Mouse (Mus musculus): Measurements from ENCODE around the gene Fgfr2.
A peak's percentile ranks its signal among the peaks of the same experiment; 100 is the strongest.

The Fgfr2 gene

GRCm38 (mm10) chr7:132608316-132609020 is 514.7 kb downstream of the Fgfr2 start:
- no peak for DNase-seq (ENCODE audit: low spot score)

- no peak for DNase-seq (ENCODE audit: low spot score)
These were observed 517.5 kb downstream of the Fgfr2 start for GRCm38 (mm10) chr7:132605689-132606088.

GRCm38 (mm10) chr7:132604720-132605119 is 518.4 kb downstream of the Fgfr2 start:
- DNase-seq (ENCODE audit: low spot score): no peak

DNA sequence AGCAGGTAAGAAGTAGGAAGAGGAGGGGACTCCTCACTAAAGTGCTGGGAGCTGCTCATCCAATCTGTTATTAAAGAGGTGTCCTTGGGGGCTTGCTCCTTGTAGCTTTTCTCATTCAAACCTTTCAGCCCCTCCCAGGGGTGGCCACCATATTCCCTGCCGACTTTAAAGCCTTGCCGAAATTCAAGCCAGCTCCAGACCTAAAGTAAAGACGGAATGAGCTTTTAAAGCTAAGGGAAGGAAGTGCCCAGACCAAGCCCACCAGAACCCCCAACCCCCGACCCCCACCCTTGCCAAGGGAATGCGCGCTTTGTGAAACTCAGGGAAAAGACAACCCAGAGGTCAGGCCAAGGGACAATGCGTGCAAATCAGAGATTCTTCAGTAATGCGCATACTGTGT is 522.2 kb downstream of the Fgfr2 start:
- DNase-seq (ENCODE audit: low spot score): no peak

DNA sequence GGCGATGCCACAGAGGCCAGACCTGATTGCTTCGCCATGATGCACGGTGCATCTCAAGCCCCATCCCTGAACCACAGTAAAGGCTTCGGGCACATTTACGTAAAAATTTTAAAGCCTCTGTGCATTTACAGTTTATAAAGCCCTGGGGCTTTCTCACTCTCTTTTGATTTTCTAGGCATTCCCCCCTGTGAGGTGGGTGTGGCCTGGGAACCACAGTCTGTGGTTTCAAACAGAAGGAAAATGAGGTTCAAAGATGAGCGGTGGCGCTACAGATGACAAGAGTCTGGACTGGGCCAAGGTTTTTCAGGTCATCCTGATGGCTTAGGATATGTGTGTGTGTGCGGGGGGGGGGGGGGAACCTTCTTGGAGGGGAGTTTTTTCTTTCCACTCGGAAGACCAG is 523.1 kb downstream of the Fgfr2 start:
- no peak for DNase-seq (ENCODE audit: low spot score)

GRCm38 (mm10) chr7:132599071-132599975 is 523.8 kb downstream of the Fgfr2 start, which contains the start of gene Nkx1-2:
Nkx1-2 (minus strand) TSS chr7:132599637.
- no peak for DNase-seq (ENCODE audit: low spot score)

DNA sequence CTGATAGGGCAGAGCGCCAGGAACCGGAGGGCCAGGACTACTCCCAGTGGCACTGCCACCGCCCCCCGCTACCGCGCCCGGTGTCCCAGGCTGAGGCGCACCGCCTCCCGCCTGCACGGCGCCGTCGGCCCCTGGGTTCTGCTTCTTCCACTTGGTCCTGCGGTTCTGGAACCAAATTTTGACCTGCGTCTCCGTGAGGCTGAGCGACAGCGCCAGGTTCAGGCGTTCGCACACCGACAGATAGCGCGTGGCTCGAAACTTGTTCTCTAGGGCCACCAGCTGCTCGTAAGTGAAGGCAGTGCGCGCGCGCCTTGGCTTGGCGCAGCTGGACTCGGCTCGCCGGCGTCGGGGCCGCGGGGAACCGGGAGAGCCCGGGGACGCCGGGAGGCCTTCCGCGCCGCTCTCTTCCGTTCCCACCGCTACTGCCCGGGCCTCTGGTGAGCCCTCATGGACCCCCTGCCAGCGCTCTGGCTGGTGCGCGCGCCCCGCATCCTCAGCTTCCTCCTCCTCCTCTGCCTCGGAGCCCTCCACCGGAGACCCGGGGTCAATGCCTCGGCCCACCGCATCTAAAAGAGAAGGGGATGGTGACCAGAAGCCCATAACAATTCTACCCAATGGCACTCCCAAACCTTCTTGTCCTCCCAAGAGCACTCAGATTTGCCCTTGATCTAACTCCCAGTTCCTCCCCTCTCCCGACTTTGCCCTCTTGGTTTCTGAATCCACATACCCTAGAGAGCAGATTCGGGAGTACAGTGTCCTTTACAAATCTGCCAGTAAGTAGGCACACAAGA is 525.7 kb downstream of the Fgfr2 start:
- peak; percentile 12 for DNase-seq (ENCODE audit: low spot score)

GRCm38 (mm10) chr7:132596557-132597250 is 526.4 kb downstream of the Fgfr2 start:
- no peak for DNase-seq (ENCODE audit: low spot score)

DNA sequence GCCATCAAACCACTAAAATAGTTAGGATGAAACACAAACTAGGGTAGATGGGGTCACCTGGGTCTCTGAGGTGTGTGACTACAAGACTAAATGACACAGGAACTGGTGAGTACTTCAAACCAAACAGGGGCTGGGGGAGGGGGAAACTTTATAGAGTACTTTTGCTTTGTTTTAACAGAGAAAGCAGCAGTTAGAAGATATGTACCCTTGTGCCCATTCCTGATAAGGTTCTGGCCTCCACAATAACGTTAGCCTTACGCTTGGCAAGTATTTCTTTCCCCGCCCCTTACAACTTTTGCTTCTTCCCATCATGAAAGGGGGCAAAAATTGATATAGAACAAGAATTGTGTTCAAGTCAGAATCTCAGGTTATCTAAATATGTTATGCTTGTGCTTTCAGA is 527.4 kb downstream of the Fgfr2 start:
- DNase-seq (ENCODE audit: low spot score): no peak

GRCm38 (mm10) chr7:132594325-132594724 is 528.8 kb downstream of the Fgfr2 start:
- DNase-seq (ENCODE audit: low spot score): no peak

DNA sequence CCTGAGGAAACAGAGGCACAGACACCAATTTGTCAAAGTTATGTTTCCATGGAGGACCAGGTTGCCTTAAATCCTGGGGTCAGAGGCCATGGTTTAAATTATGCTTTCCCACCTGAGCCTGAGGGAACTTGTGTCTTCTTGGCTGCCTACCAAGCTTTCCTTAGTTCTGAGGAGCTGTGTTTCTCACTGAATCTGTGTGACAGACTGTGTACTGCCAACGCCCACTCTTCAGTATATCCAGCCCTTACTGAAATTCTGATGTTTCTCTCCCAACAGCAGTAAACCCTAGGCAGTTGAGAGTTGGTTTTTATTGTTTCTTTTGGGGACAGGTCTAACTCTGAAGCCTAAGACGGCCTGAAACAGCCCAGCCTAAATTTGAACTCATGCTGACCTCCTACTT is 529.4 kb downstream of the Fgfr2 start:
- DNase-seq (ENCODE audit: low spot score): no peak

- no peak for DNase-seq (ENCODE audit: low spot score)
These were observed 533.5 kb downstream of the Fgfr2 start for GRCm38 (mm10) chr7:132589610-132590009.

- DNase-seq (ENCODE audit: low spot score): no peak
These were observed 536.0 kb downstream of the Fgfr2 start for GRCm38 (mm10) chr7:132587167-132587566.

- DNase-seq (ENCODE audit: low spot score): no peak
These were observed 537.3 kb downstream of the Fgfr2 start for GRCm38 (mm10) chr7:132585695-132586491.

GRCm38 (mm10) chr7:132581441-132581840 is 541.7 kb downstream of the Fgfr2 start:
- DNase-seq (ENCODE audit: low spot score): no peak

DNA sequence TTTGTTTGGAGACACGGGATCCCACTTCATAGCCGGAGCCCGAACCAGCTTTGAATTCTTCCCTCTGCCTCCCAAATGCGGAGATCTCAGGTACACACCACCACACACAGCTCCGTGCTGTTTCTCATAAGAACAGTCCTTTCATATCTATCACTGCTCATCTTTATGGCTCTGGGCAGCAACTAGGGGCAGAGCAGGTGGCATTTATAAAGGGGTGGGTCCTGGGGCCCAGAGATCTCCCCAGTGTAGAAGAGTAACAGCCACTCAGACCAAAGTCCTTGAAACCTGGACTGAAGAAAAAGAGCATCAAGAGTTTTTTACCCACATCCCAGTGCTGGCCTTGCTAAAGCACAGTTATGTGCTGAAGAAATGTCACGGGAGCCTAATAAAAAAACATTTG is 542.6 kb downstream of the Fgfr2 start:
- no peak for DNase-seq (ENCODE audit: low spot score)

DNA sequence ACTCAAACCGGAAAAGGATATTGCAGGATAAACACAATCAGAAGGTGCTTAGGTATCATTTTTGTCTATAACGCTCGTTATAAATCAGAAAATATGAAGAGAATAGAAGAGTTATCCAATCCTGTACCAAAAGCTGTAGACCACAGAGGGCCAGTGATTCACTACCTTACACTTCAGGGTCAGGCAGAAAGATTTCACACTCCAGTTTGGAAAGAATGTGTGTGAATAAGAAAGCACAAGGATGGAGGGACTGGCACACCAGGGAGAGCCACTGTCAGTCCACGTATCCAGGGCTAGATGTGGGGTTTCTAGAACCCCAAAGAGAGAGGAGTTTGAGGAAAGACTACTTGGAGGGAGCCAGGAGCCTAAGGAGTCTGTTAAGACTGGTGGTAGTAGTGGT is 546.3 kb downstream of the Fgfr2 start:
- no peak for DNase-seq (ENCODE audit: low spot score)

GRCm38 (mm10) chr7:132576116-132576650 is 547.0 kb downstream of the Fgfr2 start, which contains the start of gene Oat:
Oat (minus strand) TSS chr7:132576398.
- peak; percentile 92 for DNase-seq (ENCODE audit: low spot score)

GRCm38 (mm10) chr7:132575623-132576022 is 547.5 kb downstream of the Fgfr2 start:
- peak; percentile 77 for DNase-seq (ENCODE audit: low spot score)

DNA sequence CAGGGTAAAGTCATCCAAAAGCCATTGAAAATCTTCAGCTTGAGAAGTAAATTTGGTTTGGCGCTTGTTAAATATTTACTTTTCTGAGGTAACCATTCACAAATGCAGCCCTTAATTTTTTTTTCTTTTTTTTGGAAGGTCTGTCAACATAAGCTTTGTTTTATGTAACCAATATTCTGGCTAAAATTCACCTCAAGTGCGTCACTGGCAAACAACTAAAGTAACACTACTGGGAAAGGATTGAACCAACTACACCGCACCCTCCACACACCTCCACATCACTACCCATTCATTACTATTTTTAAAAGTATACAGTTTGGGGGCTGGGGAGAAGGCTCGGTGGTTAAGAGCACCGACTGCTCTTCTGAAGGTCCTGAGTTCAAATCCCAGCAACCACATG is 548.5 kb downstream of the Fgfr2 start:
- no peak for DNase-seq (ENCODE audit: low spot score)

DNA sequence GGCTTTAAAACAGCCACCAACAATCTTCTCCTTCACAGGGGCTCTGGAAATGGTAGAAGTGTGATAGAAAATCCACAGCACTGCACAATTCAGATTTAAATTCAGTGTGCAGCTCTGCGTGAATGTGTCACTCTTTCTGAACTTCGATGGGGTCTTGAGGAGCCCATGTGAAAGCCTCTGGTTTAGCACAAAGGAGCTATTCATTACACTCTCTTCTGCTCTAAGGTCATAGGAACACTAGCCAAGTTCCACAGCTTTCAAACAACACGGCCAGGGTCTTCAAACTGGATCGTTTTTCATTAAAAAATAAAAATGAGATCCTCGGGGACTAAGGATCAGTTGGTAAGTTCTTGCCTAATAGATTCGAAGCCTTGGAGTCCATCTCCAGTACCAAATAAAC is 549.9 kb downstream of the Fgfr2 start:
- DNase-seq (ENCODE audit: low spot score): no peak

All from spleen, adult 12 weeks (tissue).